Mouse (Mus musculus): ENCODE data around the gene Arhgap21. TPM values are rescaled to one million over a fixed set of nuclear protein-coding genes. Genes with fewer than 3 reads are reported as not detected.
A peak's percentile ranks its signal among the peaks of the same experiment; 100 is the strongest.
"Not testable (repeated sequence)": the region's sequence is repeated elsewhere in the genome, so short reads cannot be mapped to it uniquely, and the experiment has no call there.

Arhgap21 gene
- total RNA-seq, 1 experiment from 2014 or later: 85.1 TPM

GRCm38 (mm10) chr2:20939367-20939766, 29.3 kb downstream of the Arhgap21 start:
- no peak for DNase-seq

GRCm38 (mm10) chr2:20936609-20937221, 32.0 kb downstream of the Arhgap21 start:
- DNase-seq: no peak

GRCm38 (mm10) chr2:20934406-20934805, 34.3 kb downstream of the Arhgap21 start:
- no peak for DNase-seq

GRCm38 (mm10) chr2:20932748-20933313, 35.9 kb downstream of the Arhgap21 start:
- no peak for DNase-seq

GRCm38 (mm10) chr2:20931761-20932160, 36.9 kb downstream of the Arhgap21 start:
- not testable (repeated sequence) for DNase-seq

- no peak for DNase-seq
Measured at GRCm38 (mm10) chr2:20928454-20928853, 40.2 kb downstream of the Arhgap21 start.

GRCm38 (mm10) chr2:20924938-20925337, 43.7 kb downstream of the Arhgap21 start:
- DNase-seq: no peak

- DNase-seq: no peak
Measured at GRCm38 (mm10) chr2:20922366-20922765, 46.3 kb downstream of the Arhgap21 start.

- no peak for DNase-seq
Measured at GRCm38 (mm10) chr2:20921558-20921957, 47.1 kb downstream of the Arhgap21 start.

GRCm38 (mm10) chr2:20921021-20921420, 47.7 kb downstream of the Arhgap21 start:
- no peak for DNase-seq

GRCm38 (mm10) chr2:20914531-20915320, 54.0 kb downstream of the Arhgap21 start:
- peak; percentile 48 for DNase-seq

GRCm38 (mm10) chr2:20913019-20913415, 55.7 kb downstream of the Arhgap21 start:
- no peak for DNase-seq

GRCm38 (mm10) chr2:20912348-20913018, 56.2 kb downstream of the Arhgap21 start:
- no peak for DNase-seq

- no peak for DNase-seq
Measured at GRCm38 (mm10) chr2:20910446-20910845, 58.2 kb downstream of the Arhgap21 start.

GRCm38 (mm10) chr2:20909404-20909803, 59.3 kb downstream of the Arhgap21 start:
- no peak for DNase-seq

GRCm38 (mm10) chr2:20907291-20907690, 61.4 kb downstream of the Arhgap21 start:
- DNase-seq: no peak

GRCm38 (mm10) chr2:20905411-20905810, 63.3 kb downstream of the Arhgap21 start:
- DNase-seq: no peak

- DNase-seq: peak; percentile 29
Measured at GRCm38 (mm10) chr2:20902981-20903645, 65.6 kb downstream of the Arhgap21 start.

- no peak for DNase-seq
Measured at GRCm38 (mm10) chr2:20901916-20902315, 66.8 kb downstream of the Arhgap21 start.

- no peak for DNase-seq
Measured at GRCm38 (mm10) chr2:20899301-20899700, 69.4 kb downstream of the Arhgap21 start.

- DNase-seq: peak; percentile 56
Measured at GRCm38 (mm10) chr2:20898684-20899083, 70.0 kb downstream of the Arhgap21 start.

- no peak for DNase-seq
Measured at GRCm38 (mm10) chr2:20896446-20896845, 72.2 kb downstream of the Arhgap21 start.
